Mouse (Mus musculus) layer of hippocampus, adult 2 months (tissue): ENCODE measurements around the gene Dagla. TPM values are rescaled to one million over a fixed set of nuclear protein-coding genes. Genes with fewer than 3 reads are reported as not detected.

ENCODE experiments used
- DNase-seq, 2 experiments: peaks; one replicate each; pipeline ENCODE4 v3.0.0; 2022; ENCODE audit warnings: low spot score in 2 of 2
- H3K27ac ChIP-seq: fragments of 200-600 bp; 2 replicates; pipeline ENCODE4 v1.8.1; 2022
- H3K4me3 ChIP-seq: fragments of 200-600 bp; 2 replicates; pipeline ENCODE4 v1.8.1; 2022; ENCODE audit warnings: mild to moderate bottlenecking
- CTCF ChIP-seq: fragments of 200-600 bp; conservative IDR thresholded peaks from 2 replicates; pipeline ENCODE4 v1.8.1; 2022; ENCODE audit warnings: antibody characterized with exemption, mild to moderate bottlenecking, moderate library complexity
- total RNA-seq, 2 experiments: library from RNA; stranded (reverse); gene quantifications; 2 replicates each; pipeline ENCODE4 v1.2.3; 2021

Dagla gene
- total RNA-seq, 2 experiments from 2014 or later, result 130 to 131 TPM

GRCm38 (mm10) chr19:10289609-10290150, 15.0 kb downstream of the Dagla start:
- Histone ChIP-seq H3K4me3 (no peak overlapping the region; the same call in 1 of the 2 replicates), H3K27ac (peak overlapping the region; percentile 96)
- no peak for DNase-seq

GRCm38 (mm10) chr19:10288125-10289040, 16.3 kb downstream of the Dagla start:
- Histone ChIP-seq H3K27ac (peak overlapping the region; percentile 96), H3K4me3 (no peak overlapping the region)
- no peak for TF ChIP-seq CTCF
- peak in 1 of 2 experiments; percentile 59 for DNase-seq

More at GRCm38 (mm10) chr19:10289609-10290150, 15.0 kb downstream of the Dagla start:
- no peak for TF ChIP-seq CTCF

GRCm38 (mm10) chr19:10286458-10286872, 18.2 kb downstream of the Dagla start:
- TF ChIP-seq CTCF, result 0 out of 2 replicates have a peak, but pooled peaks have one; percentile 17
- no peak for DNase-seq
- Histone ChIP-seq H3K27ac (peak overlapping the region; percentile 96), H3K4me3 (no peak overlapping the region)

- TF ChIP-seq CTCF, result no peak
- no peak for DNase-seq
- H3K4me3 ChIP-seq, result no peak overlapping the region
- peak overlapping the region; percentile 80 for H3K27ac ChIP-seq
Observed at GRCm38 (mm10) chr19:10280771-10281540, 23.7 kb downstream of the Dagla start.

- TF ChIP-seq CTCF, result no peak
- H3K4me3 ChIP-seq, result no peak overlapping the region
- DNase-seq, result no peak
- peak overlapping the region; percentile 89; the same call in 1 of the 2 replicates for H3K27ac ChIP-seq
Observed at GRCm38 (mm10) chr19:10279668-10280067, 25.0 kb downstream of the Dagla start.

GRCm38 (mm10) chr19:10278669-10279324, 25.9 kb downstream of the Dagla start:
- no peak for DNase-seq
- peak overlapping the region; percentile 89 for H3K27ac ChIP-seq
- no peak for TF ChIP-seq CTCF
- H3K4me3 ChIP-seq, result no peak overlapping the region

- H3K4me3 ChIP-seq, result peak overlapping the region; percentile 5; the same call in 1 of the 2 replicates
- TF ChIP-seq CTCF, result no peak
- H3K27ac ChIP-seq, result peak overlapping the region; percentile 89
- DNase-seq, result no peak
Observed at GRCm38 (mm10) chr19:10277759-10278158, 26.9 kb downstream of the Dagla start.

GRCm38 (mm10) chr19:10277331-10277730, 27.3 kb downstream of the Dagla start:
- H3K4me3 ChIP-seq, result peak overlapping the region; percentile 5; the same call in 1 of the 2 replicates
- no peak for TF ChIP-seq CTCF
- peak; percentile 69 to 75 for DNase-seq
- peak overlapping the region; percentile 89 for H3K27ac ChIP-seq

GRCm38 (mm10) chr19:10276483-10277144, 28.1 kb downstream of the Dagla start:
- H3K4me3 ChIP-seq, result peak overlapping the region; percentile 5; the same call in 1 of the 2 replicates
- peak overlapping the region; percentile 89 for H3K27ac ChIP-seq
- peak; percentile 52 to 70 for DNase-seq
- TF ChIP-seq CTCF, result no peak

GRCm38 (mm10) chr19:10274056-10274455, 30.6 kb downstream of the Dagla start:
- no peak for TF ChIP-seq CTCF
- Histone ChIP-seq H3K27ac (peak overlapping the region; percentile 82), H3K4me3 (no peak overlapping the region)
- no peak for DNase-seq

- peak in 1 of 2 experiments; percentile 66 for DNase-seq
- TF ChIP-seq CTCF, result no peak
- H3K27ac ChIP-seq, result peak overlapping the region; percentile 82
- peak overlapping the region; percentile 1; the same call in 1 of the 2 replicates for H3K4me3 ChIP-seq
Observed at GRCm38 (mm10) chr19:10272746-10273145, 31.9 kb downstream of the Dagla start.
